Mouse (Mus musculus) ES-Bruce4 (cell line): ENCODE data around the gene Nfyc. TPM values are rescaled to one million over a fixed set of nuclear protein-coding genes. Genes with fewer than 3 reads are reported as not detected.

Experiments
- H3K27ac ChIP-seq: 2 replicates; pipeline ENCODE4 v1.5.1; 2012; ENCODE audit warnings: low read length, inconsistent platforms; ENCODE audit not compliant: insufficient read depth
- H3K27me3 ChIP-seq: 2 replicates; pipeline ENCODE4 v1.6.1; 2012; ENCODE audit warnings: mild to moderate bottlenecking, low read length, inconsistent platforms; ENCODE audit not compliant: control insufficient read depth, poor library complexity, insufficient read depth, severe bottlenecking
- H3K36me3 ChIP-seq: 2 replicates; pipeline ENCODE4 v1.6.1; 2012; ENCODE audit warnings: inconsistent platforms, mild to moderate bottlenecking, low read length, moderate library complexity; ENCODE audit not compliant: control insufficient read depth, poor library complexity, insufficient read depth, severe bottlenecking
- H3K4me1 ChIP-seq: one replicate; pipeline ENCODE4 v1.8.1; 2011; ENCODE audit warnings: low read length; ENCODE audit not compliant: control insufficient read depth, insufficient read depth
- H3K4me3 ChIP-seq: 2 replicates; pipeline ENCODE4 v1.5.1; 2011; ENCODE audit warnings: low read depth, mild to moderate bottlenecking, low read length
- H3K9ac ChIP-seq: 2 replicates; pipeline ENCODE4 v1.6.1; 2012; ENCODE audit warnings: low read depth, mild to moderate bottlenecking, inconsistent platforms; ENCODE audit not compliant: poor library complexity, severe bottlenecking
- H3K9me3 ChIP-seq: replicated peaks from 2 replicates; pipeline ENCODE4 v1.6.1; 2012; ENCODE audit warnings: mild to moderate bottlenecking, low read length, inconsistent platforms; ENCODE audit not compliant: control insufficient read depth, poor library complexity, insufficient read depth, severe bottlenecking
- CTCF ChIP-seq: IDR thresholded peaks from one replicate; pipeline ENCODE4 v1.8.1; 2011; ENCODE audit warnings: low read depth, low read length
- EP300 ChIP-seq: IDR thresholded peaks from 2 replicates; pipeline ENCODE4 v1.6.1; 2011; ENCODE audit warnings: low read depth, low read length; ENCODE audit not compliant: insufficient read depth
- POLR2A ChIP-seq: IDR thresholded peaks from one replicate; pipeline ENCODE4 v1.8.1; 2011; ENCODE audit warnings: low read length; ENCODE audit not compliant: insufficient read depth
- polyA plus RNA-seq: library from polyadenylated mRNA; stranded (reverse); fragments of >200 nt; gene quantifications from 2 replicates; pipeline ENCODE4 v1.2.4, GENCODE M21; 2011; ENCODE audit warnings: low read depth; ENCODE audit not compliant: missing spikeins, insufficient read depth, insufficient read length

Nfyc gene
- polyA plus RNA-seq, 1 experiment = 40.1 TPM

DNA sequence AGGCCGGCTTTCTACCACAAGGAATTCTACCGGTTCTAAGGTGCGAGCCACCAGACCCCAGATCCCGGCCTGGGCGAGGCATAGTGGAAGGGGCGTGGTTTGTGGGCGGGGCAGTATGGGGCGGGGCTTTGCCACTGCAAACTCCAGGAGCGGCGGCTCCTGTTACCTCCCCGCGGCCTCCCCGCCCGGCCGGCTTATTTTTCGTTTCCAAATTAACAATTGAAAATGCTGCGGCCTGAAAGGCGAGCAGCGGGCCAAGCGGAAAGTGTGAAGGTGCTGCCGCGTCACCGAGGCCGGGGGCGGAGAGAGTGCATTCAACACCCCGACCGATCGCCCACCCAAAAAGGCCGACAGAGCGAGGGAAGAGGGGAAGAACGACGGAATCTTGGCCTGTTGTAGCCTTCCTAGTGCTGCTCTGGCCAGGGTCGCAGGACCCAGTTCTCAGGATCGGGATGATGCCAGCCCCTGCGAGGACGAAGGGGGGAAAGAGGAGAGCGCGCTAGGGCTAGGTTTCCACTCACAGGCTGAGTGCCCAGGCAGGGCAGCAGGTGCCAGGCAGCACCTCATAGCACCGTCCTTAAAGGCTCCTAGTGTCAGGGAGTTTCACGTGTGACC, 100.2 kb downstream of the Nfyc start:
- no peak for TF ChIP-seq CTCF
- no peak for TF ChIP-seq POLR2A
- no peak for TF ChIP-seq EP300
- no peaks in the 10 kb centered on the region for H3K36me3 ChIP-seq
- no peaks in the 10 kb centered on the region for H3K4me1 ChIP-seq
- no peak overlapping the region; the same call in 1 of the 2 replicates for H3K9ac ChIP-seq
- no peaks in the 10 kb centered on the region for H3K27me3 ChIP-seq
- no peaks in the 10 kb centered on the region for H3K9me3 ChIP-seq
- H3K4me3 ChIP-seq = peak overlapping the region; percentile 49
- H3K27ac ChIP-seq = no peak overlapping the region

GRCm38 (mm10) chr4:120730574-120730973, 100.8 kb downstream of the Nfyc start:
- Histone ChIP-seq H3K36me3 (no peaks in the 10 kb centered on the region), H3K4me1 (no peaks in the 10 kb centered on the region), H3K9me3 (no peaks in the 10 kb centered on the region), H3K27me3 (no peaks in the 10 kb centered on the region), H3K4me3 (no peak overlapping the region), H3K27ac (no peak overlapping the region), H3K9ac (no peak overlapping the region; the same call in 1 of the 2 replicates)
- TF ChIP-seq EP300 (no peak), CTCF (no peak), POLR2A (no peak)

GRCm38 (mm10) chr4:120730146-120730545, 101.2 kb downstream of the Nfyc start:
- Histone ChIP-seq H3K9me3 (no peaks in the 10 kb centered on the region), H3K27ac (no peak overlapping the region), H3K36me3 (no peaks in the 10 kb centered on the region), H3K9ac (no peak overlapping the region), H3K27me3 (no peaks in the 10 kb centered on the region), H3K4me1 (no peaks in the 10 kb centered on the region), H3K4me3 (no peak overlapping the region)
- TF ChIP-seq EP300 = no peak
- no peak for TF ChIP-seq CTCF
- no peak for TF ChIP-seq POLR2A

- no peaks in the 10 kb centered on the region for H3K4me1 ChIP-seq
These were observed 101.9 kb downstream of the Nfyc start for GRCm38 (mm10) chr4:120729441-120729840.

DNA sequence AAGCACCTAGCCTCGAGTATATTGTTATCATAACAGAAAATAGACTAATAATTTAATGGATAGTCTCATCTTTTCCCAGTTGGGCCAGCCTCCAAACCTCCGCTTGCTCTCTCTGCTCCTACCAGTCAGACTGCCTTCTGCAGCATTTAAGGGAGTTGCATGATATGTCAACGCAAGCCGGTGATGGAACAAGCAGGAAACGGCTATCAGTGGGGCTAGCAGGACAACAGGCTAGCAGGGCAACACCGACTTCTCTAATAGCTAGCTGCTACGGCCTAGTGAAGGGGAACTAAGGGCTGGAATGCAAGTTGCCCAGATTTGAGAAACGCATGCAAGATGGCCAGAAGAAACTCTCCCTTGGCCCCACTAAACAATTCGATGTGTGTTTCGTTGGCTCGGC, 103.5 kb downstream of the Nfyc start:
- Histone ChIP-seq H3K27me3 (no peaks in the 10 kb centered on the region), H3K4me1 (no peaks in the 10 kb centered on the region)
- TF ChIP-seq POLR2A (no peak), EP300 (no peak), CTCF (no peak)

More at GRCm38 (mm10) chr4:120729441-120729840, 101.9 kb downstream of the Nfyc start:
- Histone ChIP-seq H3K27ac (no peak overlapping the region), H3K27me3 (no peaks in the 10 kb centered on the region), H3K4me3 (no peak overlapping the region), H3K36me3 (no peaks in the 10 kb centered on the region), H3K9ac (no peak overlapping the region), H3K9me3 (no peaks in the 10 kb centered on the region)
- TF ChIP-seq CTCF = no peak
- no peak for TF ChIP-seq POLR2A
- TF ChIP-seq EP300 = no peak

DNA sequence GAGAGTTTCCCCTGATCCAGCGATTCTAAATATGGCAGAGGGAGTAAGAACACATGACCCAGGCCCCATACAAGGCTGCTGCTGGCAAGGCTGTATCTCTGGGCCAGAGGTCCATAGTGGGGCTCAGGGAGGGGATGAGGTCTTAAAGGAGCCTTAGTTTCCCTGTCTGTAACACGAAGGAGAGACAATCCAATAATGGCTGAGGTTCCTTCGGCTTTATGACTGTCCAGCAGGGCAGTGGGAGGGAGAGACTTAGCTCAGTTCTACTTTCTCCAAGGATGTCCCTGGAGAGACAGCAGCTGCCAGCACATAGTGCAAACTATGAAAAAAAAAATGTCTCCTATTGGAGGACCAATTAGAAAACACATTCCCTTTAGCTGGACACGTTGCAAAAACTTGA, 105.2 kb downstream of the Nfyc start:
- H3K9me3 ChIP-seq = no peaks in the 10 kb centered on the region
- no peaks in the 10 kb centered on the region for H3K27me3 ChIP-seq
- H3K4me1 ChIP-seq = no peaks in the 10 kb centered on the region
- no peak overlapping the region for H3K27ac ChIP-seq
- H3K9ac ChIP-seq = no peak overlapping the region
- H3K36me3 ChIP-seq = no peaks in the 10 kb centered on the region
- H3K4me3 ChIP-seq = no peak overlapping the region
- TF ChIP-seq EP300 = no peak
- TF ChIP-seq POLR2A = no peak
- TF ChIP-seq CTCF = no peak

More for the DNA sequence above, 103.5 kb downstream of the Nfyc start:
- Histone ChIP-seq H3K36me3 (no peaks in the 10 kb centered on the region), H3K4me3 (no peak overlapping the region), H3K27ac (no peak overlapping the region), H3K9me3 (no peaks in the 10 kb centered on the region), H3K9ac (no peak overlapping the region)
